Mouse (Mus musculus): ENCODE measurements around the gene Arhgap18.

Gene Arhgap18

DNA sequence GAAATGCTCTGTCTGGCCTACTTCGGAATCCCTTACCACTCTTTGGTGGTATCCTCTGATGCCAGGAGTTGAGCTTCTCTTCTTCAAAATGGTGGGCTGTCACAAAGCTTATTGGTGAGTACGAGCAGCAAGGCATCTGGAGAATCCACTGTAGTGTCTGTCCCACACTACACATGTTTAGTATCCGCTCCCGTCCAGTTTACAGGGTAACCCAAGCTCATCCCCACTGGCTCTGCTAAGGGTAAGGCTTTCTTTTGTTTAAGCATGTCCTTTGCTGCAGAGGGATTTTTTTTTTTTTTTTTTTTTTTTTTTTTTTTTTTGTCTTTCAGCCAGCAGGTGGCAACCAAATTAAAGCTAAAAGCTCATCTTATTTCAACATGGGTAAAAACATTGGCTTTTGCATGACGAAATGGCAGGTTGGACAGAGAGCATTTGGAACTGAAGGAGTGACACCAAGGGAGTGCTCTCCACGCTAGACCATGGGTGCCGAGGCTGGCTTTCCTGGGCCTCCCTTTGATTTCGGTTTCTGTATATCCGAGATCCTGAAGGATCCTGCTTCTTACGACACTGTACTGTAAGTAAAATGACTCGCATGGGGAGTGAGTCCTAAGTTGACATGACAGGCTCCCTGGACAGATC, at the start of gene Arhgap18:
Arhgap18 (plus strand) TSS at position 493 of the 639 bp plus-strand sequence.
- DNase-seq = no peak

DNA sequence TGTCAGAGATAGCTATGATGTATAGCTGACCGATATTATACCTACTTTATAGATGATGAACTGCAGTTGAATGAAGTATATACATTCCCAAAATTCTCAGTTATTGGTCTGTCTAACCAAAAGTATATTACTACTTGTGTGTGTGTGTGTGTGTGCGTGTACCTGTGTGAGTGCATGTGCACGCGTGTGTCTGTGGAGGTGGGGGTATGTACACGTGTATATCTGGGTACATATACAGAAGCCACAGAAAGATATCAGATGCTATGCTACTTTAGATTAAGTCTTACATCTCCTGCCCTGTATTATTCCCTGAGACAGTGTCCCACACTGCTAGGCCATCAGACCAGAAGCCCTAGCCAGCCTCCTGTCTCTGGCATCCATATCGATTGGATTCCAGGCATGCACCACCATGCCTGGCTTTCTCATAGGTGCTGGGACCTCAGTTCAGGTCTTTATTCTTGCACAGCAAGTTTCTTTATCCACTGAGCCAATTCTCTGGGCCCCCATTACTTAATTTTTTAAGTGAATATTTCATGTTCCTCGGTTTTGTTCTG, 42.7 kb upstream of the Arhgap18 start:
- no peak for DNase-seq

DNA sequence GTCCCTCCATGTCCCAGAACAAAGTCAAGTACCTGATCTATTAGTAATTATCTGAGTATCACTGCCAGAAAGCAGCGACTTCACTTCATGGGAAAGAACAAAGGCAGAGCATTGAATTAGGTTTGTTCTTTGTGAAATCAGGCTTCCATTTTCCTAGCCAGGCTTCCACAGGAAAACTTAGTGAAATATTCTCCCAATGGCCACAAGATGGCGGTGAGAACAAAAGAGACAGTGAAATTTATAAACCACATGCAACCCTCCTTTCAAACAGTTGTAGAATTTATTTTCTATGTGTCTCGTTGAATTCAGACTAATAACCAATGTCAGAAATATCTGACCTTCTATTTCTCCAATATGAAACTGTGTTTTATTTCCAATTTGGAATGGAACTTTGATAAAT, 42.2 kb upstream of the Arhgap18 start:
- no peak for DNase-seq

DNA sequence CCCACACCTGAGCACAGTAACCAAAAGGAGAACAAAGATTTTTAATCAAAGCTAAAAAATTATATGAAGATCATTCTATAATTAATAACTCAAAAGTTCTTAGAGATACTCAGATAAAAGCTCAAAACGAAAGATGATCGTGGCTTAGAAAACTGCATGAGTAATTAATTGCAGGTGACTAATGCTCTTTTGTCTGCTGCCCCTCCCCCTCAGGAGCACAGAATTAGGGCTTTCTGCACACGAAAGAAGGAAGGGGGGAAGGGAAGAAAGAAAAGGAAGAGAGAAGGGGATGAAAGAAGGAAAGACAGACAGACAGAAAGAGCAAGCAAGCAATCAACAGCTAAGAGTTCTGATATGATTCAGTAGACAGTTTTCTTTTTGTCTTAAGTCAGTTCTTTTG, 39.2 kb upstream of the Arhgap18 start:
- no peak for DNase-seq

DNA sequence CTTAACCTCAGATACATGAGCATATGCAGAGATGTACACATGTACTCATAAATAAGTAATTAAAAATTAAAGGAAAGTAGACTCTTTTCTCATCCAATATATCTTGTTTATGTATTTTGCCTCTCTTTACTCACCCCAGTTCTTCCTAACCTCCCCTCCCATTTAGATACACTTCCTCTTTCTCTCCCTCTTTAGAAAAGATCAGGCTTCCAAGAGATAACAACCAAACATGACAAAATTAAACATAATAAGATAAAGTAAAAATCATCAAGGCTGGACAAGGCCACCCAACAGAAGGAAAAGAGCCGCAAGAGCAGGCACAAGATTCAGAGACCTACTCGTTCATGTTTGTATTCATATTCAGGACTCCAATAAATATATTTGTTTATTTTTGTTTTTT, 28.5 kb upstream of the Arhgap18 start:
- no peak for DNase-seq

DNA sequence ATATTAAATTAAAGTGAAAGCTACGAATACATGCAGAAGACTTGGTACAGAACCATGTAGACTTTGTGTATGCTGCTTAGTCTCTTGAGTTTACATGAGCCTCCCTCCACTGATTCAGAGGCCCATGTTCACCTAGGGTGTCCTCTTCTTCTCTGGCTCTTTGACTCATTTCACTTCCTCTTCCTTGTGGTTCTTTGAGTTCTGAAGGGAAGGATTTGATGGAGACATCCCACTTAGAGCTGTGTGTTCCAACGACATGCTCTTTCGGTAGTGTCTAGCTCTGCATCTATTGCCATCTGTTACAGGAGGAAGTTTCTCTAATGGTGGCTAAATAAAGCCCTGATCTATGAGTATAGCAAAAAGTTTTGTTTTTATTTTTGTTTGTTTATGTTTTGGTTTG, 28.0 kb upstream of the Arhgap18 start:
- no peak for DNase-seq

DNA sequence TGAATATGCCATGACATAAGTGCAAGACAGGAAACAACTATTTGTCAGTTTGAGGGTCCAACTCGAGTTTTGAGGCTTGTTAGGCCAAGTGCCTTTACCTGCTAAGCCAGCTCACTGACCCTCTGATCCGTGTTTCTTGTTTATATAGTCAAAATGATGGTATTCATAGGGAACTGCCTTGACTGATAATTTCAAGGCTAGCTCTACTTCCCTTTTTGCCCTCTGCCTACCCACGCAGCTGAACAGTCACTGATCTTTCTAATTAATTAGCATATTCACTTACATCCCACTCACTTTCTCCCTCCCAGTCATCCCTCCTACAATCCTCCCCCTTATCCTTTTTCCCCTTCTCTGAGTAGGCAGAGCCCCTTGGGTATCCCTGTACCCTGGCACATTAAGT, 2.4 kb upstream of the Arhgap18 start:
- no peak for DNase-seq

DNA sequence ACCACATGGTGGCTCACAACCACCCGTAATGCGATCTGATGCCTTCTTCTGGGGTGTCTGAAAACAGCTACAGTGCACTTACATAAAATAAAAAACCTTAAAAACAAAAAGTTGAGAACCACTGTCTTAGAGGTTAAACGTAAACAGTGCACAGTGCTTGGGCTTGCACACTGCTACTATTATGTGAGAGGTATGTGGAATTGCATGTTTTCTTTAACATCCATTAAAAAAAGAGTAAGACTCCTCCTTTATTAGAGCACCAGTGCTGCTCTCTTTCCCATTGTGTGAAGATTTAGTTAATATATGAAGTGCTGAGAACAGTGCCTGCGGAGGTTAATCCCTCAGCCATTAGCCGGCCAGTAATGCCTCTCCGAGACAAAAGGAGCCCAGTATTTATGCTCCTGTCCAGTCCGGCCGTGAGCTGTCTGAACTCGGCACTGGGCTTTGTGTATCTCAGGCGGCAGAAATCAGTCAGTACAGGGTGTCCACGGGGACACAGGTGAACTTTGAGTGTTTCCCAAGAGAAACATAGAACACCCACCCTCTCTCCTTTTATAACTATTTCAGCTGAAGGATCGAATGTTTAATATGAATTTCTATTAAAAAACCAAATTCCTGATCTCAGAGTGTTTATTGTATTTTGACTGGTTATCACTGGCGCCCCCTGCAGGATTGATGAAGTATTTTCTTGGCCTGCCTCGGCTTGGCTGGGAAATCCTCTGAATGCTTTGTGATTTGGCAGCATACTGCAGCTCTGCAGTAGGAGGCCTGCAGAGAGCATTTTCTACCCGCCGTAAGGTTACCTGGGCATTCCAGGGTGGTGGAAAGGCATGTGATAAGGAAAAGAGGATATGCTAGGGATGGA, 925 bp upstream of the Arhgap18 start:
- DNase-seq = no peak

DNA sequence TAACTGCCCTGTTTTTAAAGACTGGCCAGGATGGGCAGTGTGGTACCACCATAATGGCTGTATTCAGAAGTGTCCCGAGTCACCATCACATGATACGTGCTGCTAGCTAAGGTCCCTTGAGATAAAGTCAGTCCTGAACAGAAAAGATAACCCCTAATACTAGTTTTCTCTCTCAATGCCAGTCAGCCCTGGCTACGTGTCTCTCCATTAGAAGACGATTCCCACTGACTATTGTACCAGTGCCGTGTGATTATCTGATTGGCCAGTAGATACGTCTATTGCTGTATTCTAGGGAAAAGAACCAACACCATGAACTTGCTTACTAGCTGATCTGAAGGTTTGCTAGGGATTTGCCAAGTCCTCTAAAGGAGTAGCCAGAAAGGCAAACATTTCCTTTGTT, 785 bp downstream of the Arhgap18 start:
- no peak for DNase-seq

DNA sequence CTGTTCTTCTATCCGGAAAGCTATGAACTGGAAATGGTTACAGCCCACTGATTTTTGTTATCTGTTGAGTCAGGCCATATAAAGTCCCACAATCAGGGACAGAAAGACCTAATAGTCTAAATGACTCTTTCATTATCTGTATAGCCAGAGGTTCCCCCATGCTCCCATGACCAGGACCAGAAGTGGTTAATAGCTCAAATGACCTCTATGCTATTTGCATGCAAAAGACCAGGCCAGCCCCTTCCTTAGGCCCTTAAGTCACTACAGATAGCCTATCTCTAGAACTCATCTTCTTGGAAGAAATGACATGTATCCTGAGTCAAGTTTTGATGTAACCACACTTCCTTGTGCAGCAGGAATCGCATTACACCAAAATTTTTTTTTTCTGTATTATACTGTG, 4.0 kb downstream of the Arhgap18 start:
- DNase-seq = no peak

DNA sequence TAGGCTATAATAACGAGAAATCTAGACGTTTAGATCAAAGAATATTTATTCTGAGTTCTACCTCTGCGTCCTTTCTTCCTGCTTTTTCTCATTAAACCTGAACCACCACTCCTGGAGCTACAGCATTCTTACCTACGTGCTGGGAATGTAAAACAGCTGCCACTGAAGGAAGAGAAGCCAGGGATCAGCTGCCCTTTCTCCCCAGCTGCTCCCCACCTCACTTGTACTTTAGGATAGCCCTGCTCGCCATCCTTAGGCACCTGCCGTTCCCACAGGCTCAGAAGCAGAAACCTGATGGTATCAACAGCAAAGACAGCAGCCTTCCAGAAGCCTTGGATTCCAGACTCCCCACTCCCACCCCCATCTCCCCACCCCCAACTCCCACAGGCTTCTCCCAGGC, 6.2 kb downstream of the Arhgap18 start:
- DNase-seq = no peak

DNA sequence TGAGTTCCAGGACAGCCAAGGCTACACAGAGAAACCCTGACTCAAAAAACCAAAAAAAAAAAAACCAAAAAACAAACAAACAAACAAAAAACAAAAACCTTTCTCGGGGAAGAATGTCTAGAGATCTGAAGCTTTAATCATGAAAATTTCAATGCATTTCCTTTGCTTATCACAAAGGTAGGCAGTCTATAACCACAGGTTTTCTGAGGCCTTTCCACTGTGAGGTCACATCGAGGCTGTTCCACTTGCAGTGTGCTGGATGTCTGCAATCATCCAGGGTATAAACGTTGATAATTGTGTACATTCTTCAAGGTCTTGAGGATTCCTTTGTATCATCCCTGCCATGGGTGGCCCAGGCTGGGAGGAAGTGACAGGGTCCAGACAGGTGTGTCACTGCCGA, 7.9 kb downstream of the Arhgap18 start:
- no peak for DNase-seq

DNA sequence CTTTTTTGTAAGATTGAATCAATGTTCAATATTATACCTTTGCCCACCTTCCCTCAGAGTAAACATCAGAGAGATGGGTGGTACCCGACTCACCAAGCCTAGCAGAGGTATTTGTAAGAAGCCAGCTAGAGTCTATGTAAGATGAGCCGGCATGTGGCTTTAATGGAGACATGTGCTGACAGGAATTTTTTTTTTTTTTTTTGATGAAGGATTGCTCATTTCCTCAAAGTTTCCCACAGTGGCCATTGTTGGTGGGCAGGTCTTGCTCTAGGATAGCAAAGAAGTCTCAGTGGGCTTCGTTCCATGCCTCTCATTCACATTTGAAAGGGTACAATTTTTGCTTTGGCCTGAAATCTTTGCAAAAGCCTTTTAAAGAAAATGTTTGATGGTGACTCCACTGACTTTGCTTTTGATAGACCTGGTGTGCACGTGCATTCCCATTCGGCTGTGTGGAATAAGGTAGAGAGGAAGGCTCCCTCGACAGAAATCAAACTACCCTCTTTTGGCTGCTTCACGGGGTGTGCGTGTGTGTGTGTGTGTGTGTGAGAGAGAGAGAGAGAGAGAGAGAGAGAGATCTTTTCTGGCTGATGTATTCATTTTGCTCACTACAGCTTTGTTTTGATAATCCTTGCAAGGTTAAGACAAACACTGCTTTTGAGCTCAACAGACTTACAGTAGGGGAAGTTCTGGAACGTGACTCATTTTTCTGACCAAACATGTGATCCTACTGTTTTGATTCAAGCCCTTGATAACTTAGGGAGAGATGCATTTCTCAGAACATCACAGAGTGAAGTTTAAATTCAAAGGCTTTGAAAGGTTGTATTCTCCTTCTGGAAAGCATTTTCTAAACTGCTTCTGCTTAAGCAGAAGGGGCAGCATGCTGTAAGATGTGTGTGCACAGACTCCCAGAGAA, 9.0 kb downstream of the Arhgap18 start:
- DNase-seq = no peak

DNA sequence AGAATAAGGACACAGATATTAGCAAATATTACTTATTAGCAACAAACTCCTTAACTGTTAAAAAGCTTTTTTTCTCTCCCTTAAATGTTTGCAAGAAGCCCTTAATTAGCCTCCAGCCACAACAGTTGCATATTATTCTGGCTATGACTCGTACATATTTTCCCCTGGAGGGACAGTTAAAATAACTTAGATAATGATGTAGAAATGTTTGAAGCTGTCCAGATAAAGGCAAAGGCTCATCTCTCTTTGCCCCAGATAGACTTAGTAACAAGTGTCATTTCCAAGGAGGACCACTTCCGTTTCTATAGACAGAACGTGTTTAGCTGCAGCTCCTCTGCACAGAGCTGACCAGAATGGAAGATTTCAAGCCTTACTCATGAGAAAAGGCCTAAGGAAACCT, 14.0 kb downstream of the Arhgap18 start:
- DNase-seq = no peak

DNA sequence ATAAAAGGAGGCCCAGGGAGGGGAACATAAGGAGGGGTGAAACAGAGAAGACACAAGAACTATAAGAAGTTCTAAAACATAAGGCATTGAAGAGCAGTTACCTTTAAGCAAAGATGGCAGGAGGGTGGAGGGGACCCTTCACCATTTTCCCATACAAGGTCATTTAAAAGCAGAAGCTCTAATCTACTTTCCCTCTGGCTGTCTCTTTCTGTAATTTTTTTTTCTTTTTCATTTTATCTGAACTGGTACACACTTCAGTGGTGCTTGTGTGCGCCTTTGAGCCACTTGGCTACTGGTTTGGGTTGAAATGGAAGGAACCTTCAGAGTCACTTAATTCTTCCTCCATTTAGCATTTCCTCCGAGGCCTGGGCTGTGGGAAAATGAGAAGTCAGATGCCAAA, 15.7 kb downstream of the Arhgap18 start:
- DNase-seq = no peak

DNA sequence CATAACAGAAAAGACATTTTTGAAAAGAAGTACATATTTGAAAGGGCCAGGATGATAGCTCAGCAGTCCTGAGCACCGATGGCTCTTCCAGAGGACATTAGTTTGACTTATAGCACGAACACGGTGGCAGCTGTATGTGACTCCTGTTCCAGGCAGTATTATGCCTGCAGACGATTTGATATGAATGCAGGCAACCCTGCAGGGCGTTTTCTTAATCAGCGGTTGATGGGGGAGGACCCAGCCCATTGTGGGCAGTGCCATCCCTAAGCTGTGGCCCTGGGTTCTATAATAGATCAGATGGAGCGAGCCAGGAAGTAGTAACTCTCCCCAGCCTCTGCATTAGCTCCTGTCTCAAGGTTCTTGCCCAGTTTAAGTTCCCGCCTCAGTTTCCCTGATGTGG, 16.8 kb downstream of the Arhgap18 start:
- no peak for DNase-seq

DNA sequence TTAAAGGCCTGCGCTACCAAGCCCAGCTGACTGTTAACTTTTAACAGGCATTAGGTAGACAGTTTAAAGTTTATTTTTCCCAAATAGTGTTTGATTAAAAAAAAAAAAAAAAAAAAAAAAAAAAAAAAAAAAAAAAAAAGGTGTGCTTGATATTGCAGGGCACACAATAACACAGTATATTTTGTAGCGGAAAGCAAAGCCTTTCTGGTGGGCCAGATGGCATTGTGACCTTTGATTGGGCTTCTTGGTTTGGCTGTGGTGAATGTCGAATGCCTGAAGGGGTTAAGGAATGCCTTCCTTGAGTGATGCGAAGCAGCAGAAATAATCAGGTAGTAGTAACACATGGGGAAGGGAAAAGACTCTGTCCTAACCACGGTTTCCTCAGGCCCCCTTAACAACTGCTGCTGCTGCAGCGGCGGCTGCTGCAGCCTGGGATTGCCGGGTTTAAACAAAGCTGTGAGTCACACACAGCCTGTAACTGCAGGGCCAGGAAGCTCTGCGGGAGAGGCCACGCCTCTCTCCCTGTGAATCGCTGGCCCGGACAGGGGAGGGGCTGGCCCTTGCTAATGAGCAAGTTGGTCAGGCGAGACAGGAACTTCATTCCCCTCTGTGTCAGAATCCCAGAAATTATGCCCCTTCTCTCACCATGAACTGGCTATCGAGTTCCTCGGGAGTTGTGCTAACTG, 18.9 kb downstream of the Arhgap18 start:
- peak; percentile 27 for DNase-seq

DNA sequence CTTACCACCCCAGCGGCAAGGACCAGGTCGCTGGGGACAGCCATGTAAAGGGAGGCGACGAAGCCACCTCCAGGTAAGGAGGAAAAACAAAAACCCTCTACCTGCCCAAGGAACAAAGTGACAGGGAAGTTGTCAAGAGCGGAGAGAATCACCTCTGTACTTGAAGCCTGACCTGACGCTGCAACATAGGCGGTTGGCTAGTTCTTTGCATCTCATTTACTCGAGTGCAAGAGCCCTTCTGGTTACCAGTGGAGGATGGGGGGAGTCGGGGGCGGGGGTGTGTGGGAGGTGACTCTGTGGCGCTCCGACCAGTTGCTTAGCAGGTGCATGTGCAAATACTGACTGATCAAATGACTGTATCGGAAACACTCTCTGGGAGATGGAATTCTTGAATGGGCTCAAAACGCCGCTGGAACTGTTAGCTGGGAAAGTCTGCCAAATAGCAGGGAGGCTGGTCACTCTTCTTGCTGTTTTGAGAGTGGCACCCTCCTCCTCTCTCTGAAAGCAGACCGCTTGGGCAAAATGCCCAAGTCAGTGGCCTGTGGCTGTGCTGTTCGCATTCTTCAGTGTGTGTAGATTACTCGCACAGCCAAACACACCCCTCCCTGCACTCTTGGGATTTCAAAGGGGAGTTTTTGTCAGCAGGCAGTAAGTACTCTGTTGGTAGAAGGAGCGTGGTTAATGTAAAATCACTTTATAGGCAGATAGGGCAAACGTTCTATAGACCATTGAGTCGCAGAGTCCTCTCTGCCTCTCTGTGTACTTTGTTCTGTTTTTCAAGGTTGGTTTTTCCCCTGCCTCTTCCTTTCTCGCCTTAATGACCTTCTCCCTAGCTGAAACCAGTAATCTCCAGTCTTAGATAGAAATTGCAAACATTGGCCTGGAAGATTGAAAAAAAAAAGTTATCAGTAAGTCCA, 19.7 kb downstream of the Arhgap18 start:
- DNase-seq = peak; percentile 39

DNA sequence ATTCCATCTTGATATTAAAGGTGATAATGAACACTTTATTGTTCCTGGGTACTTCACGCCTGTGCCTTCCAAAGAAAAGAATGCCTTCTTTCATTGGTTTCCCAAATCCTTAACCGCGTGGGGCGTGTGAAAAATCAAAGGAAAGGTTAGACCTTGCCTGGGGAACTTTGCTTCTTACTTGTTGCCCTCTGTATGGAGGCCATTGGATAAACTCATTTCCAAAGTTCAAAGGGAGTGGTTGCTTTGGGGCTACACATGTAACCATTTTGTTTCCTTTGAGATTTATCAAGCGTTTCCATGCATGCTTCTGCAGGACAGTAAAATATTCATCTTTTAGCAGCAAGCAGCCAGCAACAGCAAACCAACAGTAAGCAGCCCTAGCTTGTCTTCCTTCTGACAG, 20.3 kb downstream of the Arhgap18 start:
- no peak for DNase-seq

DNA sequence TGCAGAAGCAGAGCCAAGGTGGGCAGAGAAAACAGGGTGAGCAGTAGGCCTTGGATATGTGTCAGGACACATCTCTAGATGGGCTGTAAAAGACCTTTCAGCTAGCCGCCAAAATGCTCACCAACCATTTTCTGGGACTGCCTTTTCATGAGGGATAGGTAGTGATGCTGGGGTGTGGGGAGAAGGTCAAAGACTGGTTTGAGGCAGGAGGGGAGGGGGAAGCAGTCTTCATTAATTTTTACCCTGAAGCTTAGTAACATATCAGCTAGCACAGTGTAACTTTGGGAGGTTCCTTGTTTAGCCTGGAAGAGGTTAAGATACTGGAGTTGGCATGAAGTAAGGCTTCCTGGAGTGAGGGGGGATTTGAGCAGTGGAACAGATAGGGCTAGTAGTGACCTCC, 21.0 kb downstream of the Arhgap18 start:
- DNase-seq = no peak

DNA sequence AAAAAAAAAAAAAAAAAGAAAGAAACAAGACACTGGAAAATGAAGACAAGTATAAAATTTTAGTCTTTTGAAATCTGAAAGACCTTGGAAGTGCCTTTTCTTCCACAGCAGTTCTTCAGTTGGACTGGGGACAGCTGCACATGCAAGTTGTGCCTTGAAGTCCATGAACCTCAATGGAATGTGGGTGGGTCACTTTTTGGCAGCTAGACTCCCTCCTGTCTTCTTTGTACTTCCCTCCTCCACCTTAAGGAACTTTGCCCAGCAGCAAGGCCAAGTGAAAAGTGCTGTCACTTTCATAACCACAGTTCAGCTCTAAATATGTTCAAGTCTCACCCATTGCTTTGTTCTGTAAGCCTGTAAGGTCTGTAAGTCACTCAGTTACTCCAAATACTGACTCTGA, 23.2 kb downstream of the Arhgap18 start:
- DNase-seq = no peak

DNA sequence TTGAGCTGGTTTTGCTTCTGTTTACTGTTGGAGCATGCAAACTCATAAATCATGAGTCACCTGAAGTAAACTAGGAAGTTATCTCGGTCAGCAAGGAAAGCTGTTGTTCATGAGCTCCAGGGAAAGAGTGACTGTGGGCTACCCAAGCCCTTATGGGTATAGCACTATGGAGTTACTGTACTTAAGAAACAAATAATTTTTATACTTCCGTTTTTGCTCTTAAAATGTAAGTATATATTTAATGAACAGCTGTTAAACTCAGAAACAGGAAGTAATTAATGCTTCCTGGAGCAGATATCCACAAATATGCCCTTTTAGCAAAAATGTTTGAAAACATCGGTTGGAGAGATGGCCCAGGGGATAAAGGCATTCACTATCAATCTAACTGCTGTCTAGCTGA, 27.4 kb downstream of the Arhgap18 start:
- DNase-seq = no peak
